Mouse (Mus musculus): ENCODE data around the gene Tmem201.
"Not testable (repeated sequence)": the region's sequence is repeated elsewhere in the genome, so short reads cannot be mapped to it uniquely, and the experiment has no call there.

Tmem201 gene

GRCm38 (mm10) chr4:149737383-149738324 lies at the start of gene Tmem201:
Tmem201 (minus strand) TSS chr4:149738044.
- peak; percentile 96 for DNase-seq

DNA sequence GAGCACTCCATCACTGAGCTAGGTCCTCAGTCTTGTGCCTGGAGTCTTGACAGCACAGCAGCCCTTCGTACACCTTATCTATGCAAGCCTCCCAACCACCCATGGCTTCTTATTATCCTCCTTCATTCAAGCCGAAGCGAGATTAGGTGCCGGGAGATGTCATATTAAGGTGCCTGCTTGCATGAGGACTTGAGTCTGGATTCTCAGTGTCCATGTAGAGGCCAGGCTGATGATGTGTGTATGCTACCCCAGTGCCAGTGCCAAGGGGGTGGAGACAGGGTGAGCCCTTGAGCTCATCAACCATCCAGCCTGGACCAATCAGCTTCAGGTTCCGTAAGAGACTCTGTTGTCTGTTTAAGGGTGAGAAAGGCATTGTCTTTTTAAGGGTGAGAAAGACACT lies 47.1 kb upstream of the Tmem201 start:
- no peak for DNase-seq

DNA sequence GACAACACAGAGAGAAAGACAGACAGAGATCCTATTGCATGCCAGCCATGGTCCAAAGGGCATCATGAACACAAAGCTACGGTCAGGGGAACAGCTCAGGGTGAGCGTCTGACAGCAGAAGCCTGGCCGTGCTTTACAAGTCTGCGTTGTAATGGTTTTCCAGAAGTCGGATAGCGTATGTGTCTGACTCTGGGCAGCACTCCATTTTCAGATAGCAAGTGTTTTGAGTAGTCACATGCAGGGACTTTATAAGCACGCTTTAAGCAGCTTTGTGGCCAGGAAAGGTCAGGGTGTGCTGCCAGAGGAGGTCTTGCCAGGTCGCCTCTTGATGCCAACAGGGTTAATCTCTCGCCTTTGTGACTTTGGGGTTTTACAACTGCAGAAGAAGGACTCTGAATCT lies 46.5 kb upstream of the Tmem201 start:
- DNase-seq: peak; percentile 41

GRCm38 (mm10) chr4:149782975-149783374 lies 45.1 kb upstream of the Tmem201 start:
- DNase-seq: no peak

DNA sequence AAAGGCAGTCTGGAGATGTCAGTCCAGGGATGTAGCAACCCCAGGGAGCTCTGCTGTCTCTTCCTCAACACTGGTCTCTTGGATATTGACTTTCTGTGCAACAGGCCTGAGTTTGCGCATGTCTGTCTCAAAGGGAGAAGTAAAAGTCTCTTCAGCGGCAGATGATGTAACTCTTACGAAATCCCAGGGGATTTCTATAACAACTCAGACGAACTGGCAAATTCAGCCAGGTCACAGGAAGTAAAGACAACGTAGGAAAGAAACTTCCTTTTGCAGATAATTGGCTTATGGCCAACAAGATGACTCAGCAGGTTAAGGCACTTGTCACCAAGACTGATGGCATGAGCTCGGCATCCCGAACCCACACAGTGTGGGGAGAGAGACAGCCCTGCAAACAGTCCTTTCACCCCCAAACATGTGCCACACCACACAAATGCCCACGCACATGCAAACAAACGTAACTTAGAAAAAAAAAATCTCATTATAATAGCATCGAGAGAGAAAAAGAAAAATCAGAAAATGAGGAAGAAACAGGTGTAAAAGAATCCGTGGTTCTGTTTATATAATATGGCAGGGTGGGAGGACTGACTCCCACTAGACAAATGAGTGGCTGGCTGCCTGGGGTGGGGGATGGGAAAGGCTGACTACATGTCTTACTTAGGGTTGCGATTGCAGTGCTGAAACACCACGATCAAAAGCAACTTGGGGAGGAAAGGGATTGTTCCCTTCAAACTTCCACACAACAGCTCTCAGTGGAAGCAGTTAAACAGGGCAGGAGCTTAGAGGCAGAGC lies 42.9 kb upstream of the Tmem201 start:
- peak; percentile 89 for DNase-seq

- DNase-seq: no peak
Observed at GRCm38 (mm10) chr4:149779966-149780365, 42.1 kb upstream of the Tmem201 start.

DNA sequence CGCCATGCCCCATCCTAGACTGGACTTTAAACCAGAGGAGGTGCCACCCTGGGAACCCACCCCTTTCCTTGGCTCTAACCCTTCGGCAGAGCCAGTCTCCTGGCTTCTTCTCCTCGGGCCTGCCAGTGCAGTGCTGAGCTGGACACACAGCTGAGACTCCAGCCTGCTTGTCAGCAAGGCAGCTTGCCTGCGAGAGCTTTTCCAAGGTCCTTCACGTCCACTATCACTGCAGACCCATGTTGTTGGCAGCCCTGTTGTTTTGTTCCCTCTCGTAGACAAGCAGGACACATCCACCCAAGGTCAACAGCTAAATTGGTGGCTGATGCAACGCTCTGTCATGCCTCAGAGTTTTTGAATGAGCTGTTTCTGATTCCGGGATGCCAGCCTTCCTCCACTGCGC lies 39.3 kb upstream of the Tmem201 start:
- DNase-seq: no peak

- no peak for DNase-seq
Observed at GRCm38 (mm10) chr4:149775760-149776362, 38.0 kb upstream of the Tmem201 start.

- peak; percentile 63 for DNase-seq
Observed at GRCm38 (mm10) chr4:149775330-149775729, 37.5 kb upstream of the Tmem201 start.

DNA sequence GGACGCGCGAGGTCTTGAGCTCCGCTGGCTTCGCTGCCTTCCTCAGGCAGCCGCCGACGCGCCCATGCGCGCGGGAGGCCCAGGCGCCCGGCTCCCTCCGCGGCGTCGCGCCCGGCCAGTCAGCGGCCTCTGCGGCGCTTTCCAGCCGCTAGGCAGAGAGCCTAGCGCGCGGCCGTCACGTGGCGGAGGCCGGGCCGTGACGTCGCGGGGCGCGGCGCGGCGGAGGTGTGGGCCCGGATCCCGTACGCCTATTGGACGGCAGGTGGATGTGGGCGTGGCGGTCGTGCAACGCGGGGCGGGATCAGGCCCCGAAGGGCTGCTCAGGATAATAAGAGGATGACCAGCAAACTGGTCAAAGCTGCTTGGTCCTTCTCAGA lies 36.2 kb upstream of the Tmem201 start, which contains the start of gene Slc25a33:
Gene Slc25a33 (minus strand): TSS at position 184 of the 377 bp plus-strand sequence.
- peak; percentile 97 for DNase-seq

- DNase-seq: no peak
Observed at GRCm38 (mm10) chr4:149773408-149774093, 35.7 kb upstream of the Tmem201 start.

- DNase-seq: peak; percentile 69
Observed at GRCm38 (mm10) chr4:149772394-149772793, 34.5 kb upstream of the Tmem201 start.

DNA sequence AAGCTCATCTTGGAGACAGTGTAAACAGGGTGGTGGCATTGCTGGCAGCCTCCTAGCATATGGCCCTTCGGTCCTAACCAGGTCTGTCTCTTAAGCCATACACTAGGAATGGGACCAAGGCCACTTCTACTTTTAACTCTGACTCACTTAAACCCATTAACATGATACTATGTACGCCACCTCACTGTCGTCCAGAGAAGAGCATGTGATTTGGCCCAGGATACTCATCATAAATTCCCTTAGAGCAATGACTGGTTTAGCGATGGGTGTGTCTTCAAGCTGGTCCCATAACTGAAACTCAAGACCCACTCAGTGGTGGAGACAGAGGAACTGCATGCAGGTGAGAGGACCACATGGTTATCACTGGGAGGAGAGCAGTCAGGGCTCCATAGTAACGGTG lies 27.4 kb upstream of the Tmem201 start:
- no peak for DNase-seq

GRCm38 (mm10) chr4:149763335-149763734 lies 25.5 kb upstream of the Tmem201 start:
- DNase-seq: no peak

DNA sequence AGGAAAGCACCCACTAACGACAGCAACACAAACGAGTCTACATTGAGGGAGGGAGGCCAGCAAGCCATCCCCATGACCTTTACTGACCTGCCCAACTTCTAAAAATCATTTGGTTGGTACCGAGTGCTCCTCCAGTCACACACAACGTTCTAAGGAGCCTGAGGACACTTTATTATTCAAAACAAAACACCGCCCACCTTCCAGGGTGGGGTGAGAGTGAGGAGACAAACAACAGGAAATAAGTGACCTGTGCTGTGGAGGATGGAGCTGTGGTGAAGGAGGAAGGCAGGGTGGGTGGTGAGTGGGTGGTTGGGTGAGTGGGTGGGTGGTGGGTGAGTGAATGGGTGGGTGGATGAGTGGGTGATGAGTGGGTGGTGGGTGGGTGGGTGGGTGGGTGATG lies 21.7 kb upstream of the Tmem201 start:
- DNase-seq: no peak

- DNase-seq: peak; percentile 63
Observed at GRCm38 (mm10) chr4:149758423-149758822, 20.6 kb upstream of the Tmem201 start.

- DNase-seq: not testable (repeated sequence)
Observed at GRCm38 (mm10) chr4:149756546-149756945, 18.7 kb upstream of the Tmem201 start.

- no peak for DNase-seq
Observed at GRCm38 (mm10) chr4:149752836-149753235, 15.0 kb upstream of the Tmem201 start.

DNA sequence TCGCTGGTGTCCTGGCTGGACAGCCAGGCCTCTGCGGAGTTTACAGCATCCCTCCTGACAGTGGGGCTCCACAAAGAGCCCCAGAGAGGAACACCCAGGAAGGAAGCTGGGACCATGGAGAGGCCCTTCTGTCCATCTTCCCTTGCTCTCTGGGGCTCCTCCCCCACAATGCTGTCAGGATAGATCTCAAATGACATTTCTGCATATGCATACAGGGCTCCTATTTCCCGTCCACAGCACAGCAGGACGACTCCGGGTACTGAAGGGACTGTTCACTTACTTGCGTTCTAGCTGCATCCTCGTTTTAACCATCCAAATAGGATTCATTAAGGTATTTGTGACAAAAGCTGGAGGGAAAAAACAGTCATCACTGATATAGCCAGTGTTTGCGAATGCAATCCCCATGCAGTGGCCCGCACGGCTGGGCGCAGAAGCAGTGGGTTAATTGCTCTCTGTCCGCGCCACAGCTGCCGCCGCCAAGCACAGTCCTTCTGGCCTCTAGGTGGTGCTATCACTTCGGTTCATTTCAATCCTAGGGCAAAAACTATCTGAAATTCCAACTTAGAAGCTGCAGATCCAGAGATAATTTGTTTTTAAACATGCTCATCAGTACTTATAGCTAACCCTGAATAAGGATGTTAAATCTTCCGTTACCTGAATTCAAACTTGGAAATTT lies 14.4 kb upstream of the Tmem201 start:
- DNase-seq: peak; percentile 79

DNA sequence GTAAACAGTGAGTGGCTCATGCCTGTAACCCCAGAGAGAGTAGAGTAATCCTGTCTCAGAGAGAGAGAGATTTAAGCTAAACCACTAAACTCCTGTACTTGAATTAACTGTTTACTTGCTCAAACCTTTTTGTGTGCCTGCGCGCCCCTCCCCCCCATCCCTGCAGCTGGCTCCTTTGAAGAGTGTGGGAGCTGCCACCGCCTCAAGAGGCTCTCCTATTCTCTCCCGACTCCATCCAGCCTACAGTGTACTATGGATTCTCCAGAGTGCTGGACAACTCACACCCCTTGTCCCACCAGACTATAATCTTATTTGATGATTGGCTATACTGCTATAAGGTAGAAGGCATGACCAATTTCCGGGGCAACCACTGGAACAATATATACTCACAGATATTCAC lies 12.8 kb upstream of the Tmem201 start:
- DNase-seq: no peak

DNA sequence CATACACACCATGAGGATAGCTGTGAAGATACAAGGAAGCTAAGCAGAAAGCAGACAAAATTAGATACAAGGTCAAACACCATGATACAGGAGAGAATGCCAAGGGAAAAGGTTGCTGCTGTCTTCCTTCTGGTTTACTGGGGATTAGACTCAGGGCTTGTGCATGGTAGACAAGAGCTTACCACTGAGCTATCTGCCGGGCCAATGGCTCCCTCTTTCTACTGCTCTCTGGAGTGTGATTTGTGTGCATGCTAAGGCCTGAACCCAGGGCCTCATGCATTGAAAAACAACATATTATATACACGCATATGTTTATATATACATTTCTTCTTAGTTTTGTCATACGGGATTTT lies 11.8 kb upstream of the Tmem201 start:
- DNase-seq: not testable (repeated sequence)

DNA sequence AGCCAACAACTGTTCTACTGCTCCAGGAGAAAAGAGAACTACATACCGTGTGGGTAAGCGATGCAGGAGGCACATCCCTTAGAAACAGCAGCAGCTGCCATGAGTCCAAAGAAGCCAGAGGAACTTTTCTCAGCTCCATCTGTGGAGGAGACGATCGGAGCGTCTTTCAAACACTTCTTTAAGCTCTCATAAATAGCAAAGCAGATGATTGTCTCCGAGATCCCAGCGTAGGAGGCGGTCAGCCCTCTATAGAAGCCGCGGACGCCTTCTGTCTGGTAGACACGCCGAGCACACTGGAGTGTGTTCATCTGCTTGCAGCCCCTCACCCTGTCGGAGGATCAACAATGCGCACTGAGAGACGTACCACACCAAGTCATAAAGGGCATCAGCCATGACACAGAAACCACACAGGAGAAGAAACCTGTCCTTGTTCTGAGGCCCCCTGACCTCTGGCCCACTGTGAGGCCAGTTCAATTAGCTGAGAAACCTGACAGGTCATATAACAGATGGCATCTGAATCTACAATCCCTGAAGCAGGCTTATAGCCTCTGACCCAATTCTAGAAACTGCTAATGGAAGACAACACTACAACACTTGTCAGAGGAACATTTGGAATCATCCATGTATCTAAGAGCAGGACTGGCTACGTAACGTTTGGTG lies 11.3 kb upstream of the Tmem201 start:
- no peak for DNase-seq

Measured in lung, postnatal 36 days (tissue).